10 mouse cellular contexts compared by ENCODE assay signal in the genomic region with DNA sequence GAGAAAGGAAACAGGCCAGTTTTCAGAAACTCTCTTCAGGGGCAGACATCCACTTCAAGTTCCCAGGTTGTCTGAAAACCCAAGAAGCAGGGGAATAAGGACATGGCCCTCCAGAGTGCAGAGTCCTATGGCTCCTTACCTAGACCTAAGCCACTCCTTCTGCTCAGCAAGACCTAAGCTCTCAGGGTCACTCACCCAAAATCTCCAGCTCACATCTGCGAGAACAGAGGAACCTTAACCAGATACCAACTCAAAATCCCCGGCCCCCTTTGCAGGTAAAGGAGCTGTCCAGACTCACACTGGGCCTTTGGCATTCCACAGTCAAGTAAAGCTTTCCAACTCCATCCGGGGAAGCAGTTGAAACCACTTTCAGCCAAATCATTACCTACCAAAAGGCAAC. TPM values are rescaled to one million over a fixed set of nuclear protein-coding genes. Genes with fewer than 3 reads are reported as not detected.
DNase-seq lines count a peak whose midpoint lies in the region; ATAC-seq and TF ChIP-seq lines count a peak whose summit lies in the region.
"Had no signal": no experiment of that assay in that cellular context is flagged by ENCODE, and none has a peak within 500 bp of the region (broad histone marks: within the 10 kb centered on the region; RNA-seq: fewer than 3 reads in every experiment).

No protein-coding gene starts in this region.

- ATAC-seq in embryonic facial prominence, embryonic 14.5 days (ENCODE audit: low read depth) = no peak
- no peak for ATAC-seq in limb, embryonic 14.5 days (ENCODE audit: low FRiP score, low read depth)
- ATAC-seq: Patski had no signal

- no peaks in the 10 kb centered on the region for H3K9me3 ChIP-seq in embryonic facial prominence, embryonic 14.5 days (ENCODE audit: control insufficient read depth, low read length)
- H3K9me3 ChIP-seq in limb, embryonic 14.5 days (ENCODE audit: control insufficient read depth, low read length) = no peaks in the 10 kb centered on the region

- intact Hi-C loops in left cerebral cortex, adult 2 months (cut with DNase I) = no loop called here
- intact Hi-C loops in left cerebral cortex, postnatal 36 days (cut with DNase I) = no loop called here

- peaks cover 35% of the 10 kb centered on the region for H3K4me1 ChIP-seq in embryonic facial prominence, embryonic 14.5 days (ENCODE audit: control insufficient read depth, insufficient read depth, low read length)
- peaks cover 19% of the 10 kb centered on the region for H3K4me1 ChIP-seq in limb, embryonic 14.5 days (ENCODE audit: control insufficient read depth, insufficient read depth, low read length)

- peak; percentile 13 for DNase-seq in embryo, embryonic 10.5 days (ENCODE audit: low spot score)
- no peak for DNase-seq in embryo, embryonic 11 days
- DNase-seq in left cerebral cortex, adult 2 months (ENCODE audit: extremely low spot score in 1 of 2, low spot score in 2 of 2) = no peak
- no peak for DNase-seq in left cerebral cortex, postnatal 36 days (ENCODE audit: low spot score in 2 of 2)
- DNase-seq in embryonic facial prominence, embryonic 14.5 days (ENCODE audit: low spot score) = no peak
- DNase-seq in limb, embryonic 14.5 days (ENCODE audit: low spot score) = no peak
- DNase-seq in layer of hippocampus, adult 8-10 months (ENCODE audit: low spot score in 2 of 2) = no peak
- no peak for DNase-seq in adrenal gland, adult 8-10 months
- DNase-seq: lung, adult 18-20 months had no signal

- no peak overlapping the region for H3K27ac ChIP-seq in left cerebral cortex, adult 2 months
- no peak overlapping the region for H3K27ac ChIP-seq in embryonic facial prominence, embryonic 14.5 days (replicated peaks; ENCODE audit: low read depth, low read length)
- no peak overlapping the region for H3K27ac ChIP-seq in limb, embryonic 14.5 days (replicated peaks; ENCODE audit: low read depth, low read length)

- H3K4me3 ChIP-seq in left cerebral cortex, adult 2 months = peak overlapping the region; percentile 13
- no peak overlapping the region for H3K4me3 ChIP-seq in embryonic facial prominence, embryonic 14.5 days (ENCODE audit: low read depth, low read length)
- H3K4me3 ChIP-seq in limb, embryonic 14.5 days (replicated peaks; ENCODE audit: low read length) = 0 out of 2 replicates have a peak overlapping the region, but pooled peaks have one; percentile 93

- H3K27me3 ChIP-seq in embryonic facial prominence, embryonic 14.5 days (replicated peaks; ENCODE audit: control insufficient read depth, insufficient read depth, low read length) = peaks cover 15% of the 10 kb centered on the region
- H3K27me3 ChIP-seq in limb, embryonic 14.5 days (ENCODE audit: control insufficient read depth, insufficient read depth, low read length) = peaks cover 16% of the 10 kb centered on the region; the same call in 1 of the 2 replicates
- H3K27me3 ChIP-seq: Patski had no signal

- TF ChIP-seq POLR2A in limb, embryonic 14.5 days (IDR thresholded peaks at IDR 0.05; ENCODE audit: borderline replicate concordance, extremely low read depth, insufficient read depth, insufficient read length) = no peak

- TF ChIP-seq CTCF in left cerebral cortex, adult 2 months (IDR thresholded peaks at IDR 0.05) = no peak

- no peak overlapping the region for H3K9ac ChIP-seq in embryonic facial prominence, embryonic 14.5 days (ENCODE audit: low read depth, low read length)
- H3K9ac ChIP-seq in limb, embryonic 14.5 days (ENCODE audit: low read depth, low read length, severe bottlenecking) = no peak overlapping the region

- peak overlapping the region; percentile 99; the same call in 1 of the 2 replicates for H3K4me2 ChIP-seq in embryonic facial prominence, embryonic 14.5 days (ENCODE audit: low read depth, low read length)
- peak overlapping the region; percentile 99; the same call in 1 of the 2 replicates for H3K4me2 ChIP-seq in limb, embryonic 14.5 days (replicated peaks; ENCODE audit: low read depth, low read length, severe bottlenecking)

- H3K36me3 ChIP-seq in embryonic facial prominence, embryonic 14.5 days (ENCODE audit: control insufficient read depth, insufficient read depth, low read length) = no peaks in the 10 kb centered on the region
- no peaks in the 10 kb centered on the region for H3K36me3 ChIP-seq in limb, embryonic 14.5 days (ENCODE audit: control insufficient read depth, insufficient read depth, low read length)

- WGBS in embryonic facial prominence, embryonic 14.5 days = 53% methylated on average over 3 of the region's 3 CpGs
- WGBS in limb, embryonic 14.5 days = 52% methylated on average over 3 of the region's 3 CpGs

RNA-seq across cellular contexts. Expression of gene Cux1, which starts 3.3 kb away (rescaled TPM):
- 100 to 1,000 TPM; 107 to 117 TPM for total RNA-seq in left cerebral cortex, adult 2 months (2021)
- total RNA-seq in left cerebral cortex, postnatal 36 days (2021) = 100 to 1,000 TPM; 107 to 119 TPM
- 60.6 and 65.5 TPM in 2 replicates for polyA plus RNA-seq in embryonic facial prominence, embryonic 14.5 days (2014; fragmentation: Nextera tagmentation; extraction: Ambion mirVana)
- 39.0 and 42.1 TPM in 2 replicates for polyA plus RNA-seq in limb, embryonic 14.5 days (2012; rRNA removed)
- 64.3 and 77.8 TPM in 2 replicates for polyA plus RNA-seq in limb, embryonic 14.5 days (2014; fragmentation: Nextera tagmentation; extraction: Ambion mirVana)
- 10 to 100 TPM; 37.3 to 53.2 (median 46.7) TPM for total RNA-seq in layer of hippocampus, adult 8-10 months (2022)
- 100 to 1,000 TPM in 2 of 4 experiments, 10 to 100 TPM in 2; 88.2 to 135 (median 105) TPM for total RNA-seq in adrenal gland, adult 8-10 months (2022)
